Mouse (Mus musculus) MEL (cell line): ENCODE results near the gene Sec22b. TPM values are rescaled to one million over a fixed set of nuclear protein-coding genes. Genes with fewer than 3 reads are reported as not detected.

Source experiments
- DNase-seq: peaks from one replicate; pipeline ENCODE4 v3.0.0; 2011; ENCODE audit warnings: low read depth, low spot score
- H3K27ac ChIP-seq: 2 replicates; pipeline ENCODE4 v1.5.1; 2012; ENCODE audit warnings: low read depth, mild to moderate bottlenecking, control low read depth, low read length, moderate library complexity; ENCODE audit not compliant: control insufficient read depth
- H3K27me3 ChIP-seq, 2 experiments: fragments of 150-350 bp in 1 of 2; sonication (generic) in 1 of 2; 2 replicates each; pipeline ENCODE4 v1.6.1; 2012; ENCODE audit warnings: low read length in 2 of 2, mild to moderate bottlenecking in 2 of 2, improper control_type of control experiment in 1 of 2, moderate library complexity in 1 of 2; ENCODE audit not compliant: insufficient read depth in 2 of 2, control insufficient read depth in 1 of 2
- H3K36me3 ChIP-seq, 2 experiments: 2 replicates each; pipeline ENCODE4 v1.6.1; 2012 to 2014; ENCODE audit warnings: low read length in 2 of 2, improper control_type of control experiment in 1 of 2, inconsistent platforms in 1 of 2, mild to moderate bottlenecking in 1 of 2; ENCODE audit not compliant: insufficient read depth in 2 of 2, control insufficient read depth in 1 of 2
- H3K4me1 ChIP-seq, 2 experiments: fragments of 150-350 bp in 1 of 2; sonication (generic) in 1 of 2; 2 replicates each; pipeline ENCODE4 v1.6.1; 2012; ENCODE audit warnings: low read length in 2 of 2, improper control_type of control experiment in 1 of 2, mild to moderate bottlenecking in 1 of 2; ENCODE audit not compliant: insufficient read depth in 2 of 2, control insufficient read depth in 1 of 2
- H3K4me3 ChIP-seq, 2 experiments: fragments of 150-350 bp in 1 of 2; sonication (generic) in 1 of 2; 2 replicates each; pipeline ENCODE4 v1.5.1; 2012; ENCODE audit warnings: low read depth in 2 of 2, low read length in 2 of 2, mild to moderate bottlenecking in 2 of 2, moderate library complexity in 2 of 2, control low read depth in 1 of 2, improper control_type of control experiment in 1 of 2; ENCODE audit not compliant: control insufficient read depth in 1 of 2, insufficient read depth in 1 of 2
- H3K79me2 ChIP-seq: 2 replicates; pipeline ENCODE4 v1.6.1; 2012; ENCODE audit warnings: mild to moderate bottlenecking, low read length, moderate library complexity; ENCODE audit not compliant: control insufficient read depth, poor library complexity, insufficient read depth
- H3K9ac ChIP-seq: 2 replicates; pipeline ENCODE4 v1.6.1; 2012; ENCODE audit warnings: low read depth, mild to moderate bottlenecking, control low read depth, low read length, moderate library complexity; ENCODE audit not compliant: control insufficient read depth, poor library complexity, severe bottlenecking
- H3K9me3 ChIP-seq: fragments of 150-350 bp; sonication (generic); replicated peaks from 2 replicates; pipeline ENCODE4 v1.6.1; 2012; ENCODE audit warnings: mild to moderate bottlenecking, low read length, improper control_type of control experiment, moderate library complexity; ENCODE audit not compliant: insufficient read depth
- BHLHE40 ChIP-seq: IDR thresholded peaks from 2 replicates; pipeline ENCODE4 v1.6.1; 2012; ENCODE audit warnings: low read depth, mild to moderate bottlenecking, inconsistent platforms, low read length, improper control_type of control experiment, borderline replicate concordance
- CHD1 ChIP-seq: IDR thresholded peaks from 2 replicates; pipeline ENCODE4 v1.6.1; 2012; ENCODE audit warnings: low read depth, mild to moderate bottlenecking, inconsistent platforms, low read length, improper control_type of control experiment
- CHD2 ChIP-seq: IDR thresholded peaks from 2 replicates; pipeline ENCODE4 v1.6.1; 2011; ENCODE audit warnings: low read length, improper control_type of control experiment
- CTCF ChIP-seq, 3 experiments: IDR thresholded peaks in 2 of 3; conservative IDR thresholded peaks in 1 of 3; 2 replicates each; pipeline ENCODE4 v1.5.1; 2011 to 2012; ENCODE audit warnings: low read length in 3 of 3, low read depth in 2 of 3, mild to moderate bottlenecking in 2 of 3, improper control_type of control experiment in 1 of 3, inconsistent platforms in 1 of 3, mixed read lengths in 1 of 3, moderate library complexity in 1 of 3; ENCODE audit not compliant: control insufficient read depth in 1 of 3, insufficient read depth in 1 of 3, poor library complexity in 1 of 3, severe bottlenecking in 1 of 3
- E2F4 ChIP-seq: IDR thresholded peaks from 2 replicates; pipeline ENCODE4 v1.6.1; 2011; ENCODE audit warnings: low read depth, low read length, improper control_type of control experiment, borderline replicate concordance
- ELF1 ChIP-seq: IDR thresholded peaks from 2 replicates; pipeline ENCODE4 v1.6.1; 2014; ENCODE audit warnings: low read depth, mild to moderate bottlenecking, inconsistent platforms, low read length, improper control_type of control experiment, moderate library complexity
- EP300 ChIP-seq, 2 experiments: IDR thresholded peaks; 2 replicates each; pipeline ENCODE4 v1.6.1; 2011; ENCODE audit warnings: improper control_type of control experiment in 2 of 2, low read length in 2 of 2, low read depth in 1 of 2, mild to moderate bottlenecking in 1 of 2
- ETS1 ChIP-seq: IDR thresholded peaks from 2 replicates; pipeline ENCODE4 v1.6.1; 2012; ENCODE audit warnings: low read depth, mild to moderate bottlenecking, inconsistent platforms, low read length, improper control_type of control experiment, moderate library complexity
- GABPA ChIP-seq: IDR thresholded peaks from 2 replicates; pipeline ENCODE4 v1.6.1; 2012; ENCODE audit warnings: low read depth, mild to moderate bottlenecking, inconsistent platforms, low read length, improper control_type of control experiment, moderate library complexity
- GATA1 ChIP-seq: IDR thresholded peaks from 2 replicates; pipeline ENCODE4 v1.6.1; 2011; ENCODE audit warnings: low read depth, low read length, improper control_type of control experiment
- HCFC1 ChIP-seq: IDR thresholded peaks from 2 replicates; pipeline ENCODE4 v1.6.1; 2012; ENCODE audit warnings: low read depth, mild to moderate bottlenecking, inconsistent platforms, low read length, improper control_type of control experiment, moderate library complexity
- JUND ChIP-seq: IDR thresholded peaks from 2 replicates; pipeline ENCODE4 v1.6.1; 2011; ENCODE audit warnings: low read depth, mild to moderate bottlenecking, improper control_type of control experiment, low read length
- KAT2A ChIP-seq: conservative IDR thresholded peaks from 2 replicates; pipeline ENCODE4 v1.6.1; 2012; ENCODE audit warnings: low read depth, low read length, improper control_type of control experiment, inconsistent platforms
- MAFK ChIP-seq: IDR thresholded peaks from 2 replicates; pipeline ENCODE4 v1.6.1; 2011; ENCODE audit warnings: low read depth, mild to moderate bottlenecking, low read length, improper control_type of control experiment, borderline replicate concordance
- MAZ ChIP-seq: IDR thresholded peaks from 2 replicates; pipeline ENCODE4 v1.6.1; 2012; ENCODE audit warnings: low read depth, mild to moderate bottlenecking, inconsistent platforms, low read length, improper control_type of control experiment
- MEF2A ChIP-seq: IDR thresholded peaks from 2 replicates; pipeline ENCODE4 v1.6.1; 2014; ENCODE audit warnings: low read depth, mild to moderate bottlenecking, inconsistent platforms, low read length, improper control_type of control experiment; ENCODE audit not compliant: poor library complexity, insufficient replicate concordance, severe bottlenecking; ENCODE audit errors: extremely low read depth
- MXI1 ChIP-seq: IDR thresholded peaks from 2 replicates; pipeline ENCODE4 v1.6.1; 2011; ENCODE audit warnings: mild to moderate bottlenecking, low read depth, low read length, improper control_type of control experiment
- MYB ChIP-seq: IDR thresholded peaks from 2 replicates; pipeline ENCODE4 v1.6.1; 2011; ENCODE audit warnings: mild to moderate bottlenecking, low read depth, low read length, improper control_type of control experiment
- MYC ChIP-seq: IDR thresholded peaks from 2 replicates; pipeline ENCODE4 v1.6.1; 2011; ENCODE audit warnings: low read depth, mild to moderate bottlenecking, low read length, improper control_type of control experiment, moderate library complexity
- NELFE ChIP-seq: IDR thresholded peaks from 2 replicates; pipeline ENCODE4 v1.6.1; 2011; ENCODE audit warnings: low read depth, low read length, improper control_type of control experiment
- NRF1 ChIP-seq: IDR thresholded peaks from 2 replicates; pipeline ENCODE4 v1.6.1; 2014; ENCODE audit warnings: low read depth, mild to moderate bottlenecking, inconsistent platforms, low read length, improper control_type of control experiment, moderate library complexity; ENCODE audit not compliant: poor library complexity, insufficient read depth, severe bottlenecking
- POLR2A ChIP-seq, 2 experiments: IDR thresholded peaks; 2 replicates each; pipeline ENCODE4 v1.6.1; 2011 to 2012; ENCODE audit warnings: low read length in 2 of 2, mild to moderate bottlenecking in 2 of 2, control low read depth in 1 of 2, improper control_type of control experiment in 1 of 2, low read depth in 1 of 2, moderate library complexity in 1 of 2; ENCODE audit not compliant: control insufficient read depth in 1 of 2, insufficient read depth in 1 of 2, poor library complexity in 1 of 2
- POLR2AphosphoS2 ChIP-seq: IDR thresholded peaks from 2 replicates; pipeline ENCODE4 v1.6.1; 2011; ENCODE audit warnings: low read length, improper control_type of control experiment
- POLR2AphosphoS5 ChIP-seq: IDR thresholded peaks from 2 replicates; pipeline ENCODE4 v1.6.1; 2012; ENCODE audit warnings: low read depth, borderline replicate concordance, mild to moderate bottlenecking, inconsistent platforms, low read length, moderate library complexity, mixed read lengths
- RAD21 ChIP-seq: IDR thresholded peaks from 2 replicates; pipeline ENCODE4 v1.6.1; 2011; ENCODE audit warnings: mild to moderate bottlenecking, low read depth, low read length, improper control_type of control experiment
- RCOR1 ChIP-seq: IDR thresholded peaks from 2 replicates; pipeline ENCODE4 v1.6.1; 2012; ENCODE audit warnings: low read depth, mild to moderate bottlenecking, inconsistent platforms, low read length, improper control_type of control experiment
- SIN3A ChIP-seq: IDR thresholded peaks from 2 replicates; pipeline ENCODE4 v1.6.1; 2012; ENCODE audit warnings: low read length, improper control_type of control experiment, inconsistent platforms
- SMC3 ChIP-seq: IDR thresholded peaks from 2 replicates; pipeline ENCODE4 v1.6.1; 2011; ENCODE audit warnings: low read depth, low read length, improper control_type of control experiment
- TAL1 ChIP-seq: IDR thresholded peaks from 2 replicates; pipeline ENCODE4 v1.6.1; 2012; ENCODE audit warnings: mild to moderate bottlenecking, inconsistent platforms, low read length, moderate library complexity, mixed read lengths
- TBP ChIP-seq: IDR thresholded peaks from 2 replicates; pipeline ENCODE4 v1.8.0; 2011; ENCODE audit warnings: low read depth, low read length, improper control_type of control experiment
- TCF12 ChIP-seq: IDR thresholded peaks from 2 replicates; pipeline ENCODE4 v1.6.1; 2014; ENCODE audit warnings: low read depth, mild to moderate bottlenecking, inconsistent platforms, low read length, improper control_type of control experiment, moderate library complexity
- UBTF ChIP-seq: IDR thresholded peaks from 2 replicates; pipeline ENCODE4 v1.6.1; 2012; ENCODE audit warnings: low read depth, mild to moderate bottlenecking, inconsistent platforms, low read length, improper control_type of control experiment, moderate library complexity, borderline replicate concordance; ENCODE audit not compliant: insufficient read depth
- USF1 ChIP-seq: IDR thresholded peaks from 2 replicates; pipeline ENCODE4 v1.6.1; 2014; ENCODE audit warnings: low read depth, mild to moderate bottlenecking, inconsistent platforms, low read length, improper control_type of control experiment, moderate library complexity
- USF2 ChIP-seq, 2 experiments: IDR thresholded peaks; 2 replicates each; pipeline ENCODE4 v1.6.1; 2011 to 2012; ENCODE audit warnings: improper control_type of control experiment in 2 of 2, low read length in 2 of 2, borderline replicate concordance in 1 of 2, inconsistent platforms in 1 of 2, low read depth in 1 of 2, mild to moderate bottlenecking in 1 of 2; ENCODE audit not compliant: insufficient read depth in 1 of 2
- ZC3H11A ChIP-seq: IDR thresholded peaks from 2 replicates; pipeline ENCODE4 v1.6.1; 2012; ENCODE audit warnings: low read depth, mild to moderate bottlenecking, inconsistent platforms, low read length, improper control_type of control experiment
- ZKSCAN1 ChIP-seq: IDR thresholded peaks from 2 replicates; pipeline ENCODE4 v1.6.1; 2012; ENCODE audit warnings: low read depth, mild to moderate bottlenecking, inconsistent platforms, low read length, improper control_type of control experiment, moderate library complexity
- ZMIZ1 ChIP-seq: IDR thresholded peaks from 2 replicates; pipeline ENCODE4 v1.6.1; 2012; ENCODE audit warnings: low read depth, mild to moderate bottlenecking, inconsistent platforms, low read length, improper control_type of control experiment, moderate library complexity
- ZNF384 ChIP-seq: IDR thresholded peaks from 2 replicates; pipeline ENCODE4 v1.6.1; 2012; ENCODE audit warnings: low read depth, mild to moderate bottlenecking, inconsistent platforms, low read length, improper control_type of control experiment
- polyA plus RNA-seq, 2 experiments: library from polyadenylated mRNA; stranded (reverse) in 1 of 2; unstranded in 1 of 2; fragments of >175 nt in 1 of 2; fragments of >200 nt in 1 of 2; gene quantifications; 2 replicates each; pipeline versions ENCODE4 v1.2.1 to v1.2.4; 2012; ENCODE audit warnings: low replicate concordance in 2 of 2, low read depth in 1 of 2; ENCODE audit not compliant: insufficient read length in 2 of 2, insufficient read depth in 1 of 2, missing spikeins in 1 of 2
- total RNA-seq: library from RNA; depleted of rRNA; stranded (reverse); fragments of 300-350 nt; gene quantifications from 2 replicates; pipeline ENCODE4 v1.2.3, GENCODE M21; 2012

Gene Sec22b
- total and polyA plus RNA-seq, 3 experiments: 36.8 to 43.3 TPM; not detected in 1

DNA sequence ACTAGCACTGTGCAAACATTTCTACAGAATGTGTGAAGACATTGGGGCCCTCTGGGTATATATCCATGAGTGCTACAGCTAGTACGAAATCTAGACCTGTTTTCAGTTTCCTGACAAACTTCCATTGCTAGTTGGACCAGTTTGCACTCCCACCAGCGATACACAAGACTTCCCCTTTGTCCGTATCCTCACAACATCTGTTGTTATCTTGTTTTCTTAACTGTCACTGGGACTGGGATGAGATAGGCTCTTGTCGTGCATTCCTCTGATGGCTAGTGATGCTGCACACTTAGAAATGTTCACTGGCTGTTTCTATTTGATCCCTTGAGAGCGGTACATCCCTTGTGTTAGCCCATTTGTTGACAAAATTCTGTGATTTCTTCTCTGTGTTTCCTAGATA lies 49.0 kb downstream of the Sec22b start:
- Histone ChIP-seq H3K36me3 (peaks cover 0 to 21% of the 10 kb centered on the region in 2 experiments; a peak in 2 of 4 replicates), H3K4me3 (no peak overlapping the region), H3K79me2 (no peaks in the 10 kb centered on the region), H3K27me3 (no peaks in the 10 kb centered on the region), H3K9ac (no peak overlapping the region), H3K4me1 (peaks cover 17 to 24% of the 10 kb centered on the region in 2 experiments), H3K9me3 (no peaks in the 10 kb centered on the region), H3K27ac (no peak overlapping the region)
- DNase-seq: peak; percentile 58
- no peak for TF ChIP-seq MAZ
- no peak for TF ChIP-seq E2F4
- no peak for TF ChIP-seq POLR2A (IDR thresholded peaks at IDR 0.05; ENCODE audit: control insufficient read depth in 1 of 2, insufficient read depth in 1 of 2, low read depth in 1 of 2, low read length in 2 of 2, poor library complexity in 1 of 2)
- TF ChIP-seq SMC3: no peak
- no peak for TF ChIP-seq CHD1
- TF ChIP-seq JUND: no peak
- no peak for TF ChIP-seq ZMIZ1
- no peak for TF ChIP-seq CTCF (IDR thresholded peaks at IDR 0.05 in 2 of 3, conservative IDR thresholded peaks at IDR 0.05 in 1 of 3; ENCODE audit: control insufficient read depth in 1 of 3, insufficient read depth in 1 of 3, low read depth in 2 of 3, low read length in 3 of 3, poor library complexity in 1 of 3, severe bottlenecking in 1 of 3)
- TF ChIP-seq MAFK: no peak
- TF ChIP-seq ZNF384: no peak
- no peak for TF ChIP-seq POLR2AphosphoS5
- no peak for TF ChIP-seq CHD2
- TF ChIP-seq POLR2AphosphoS2: no peak
- TF ChIP-seq ELF1: no peak
- peak; percentile 47 for TF ChIP-seq TAL1
- TF ChIP-seq RCOR1: peak; percentile 51; the same call in 1 of the 2 replicates
- TF ChIP-seq MYC: 0 out of 2 replicates have a peak, but pooled peaks have one; percentile 20
- no peak for TF ChIP-seq GABPA
- no peak for TF ChIP-seq NRF1
- TF ChIP-seq BHLHE40: no peak
- peak; percentile 63; the same call in 1 of the 2 replicates for TF ChIP-seq ETS1
- TF ChIP-seq RAD21: no peak
- no peak for TF ChIP-seq UBTF
- TF ChIP-seq TBP: no peak
- TF ChIP-seq GATA1: peak; percentile 93
- TF ChIP-seq HCFC1: no peak
- no peak for TF ChIP-seq ZC3H11A
- TF ChIP-seq TCF12: peak; percentile 81
- no peak for TF ChIP-seq NELFE
- TF ChIP-seq EP300 (IDR thresholded peaks at IDR 0.05; ENCODE audit: low read depth in 1 of 2, low read length in 2 of 2): peak; percentile 87 to 89
- no peak for TF ChIP-seq USF2 (IDR thresholded peaks at IDR 0.05; ENCODE audit: borderline replicate concordance in 1 of 2, insufficient read depth in 1 of 2, low read depth in 1 of 2, low read length in 2 of 2)
- TF ChIP-seq KAT2A: no peak
- no peak for TF ChIP-seq MEF2A
- 0 out of 2 replicates have a peak, but pooled peaks have one; percentile 23 for TF ChIP-seq SIN3A
- peak; percentile 69 for TF ChIP-seq MYB
- TF ChIP-seq USF1: no peak
- TF ChIP-seq MXI1: no peak
- no peak for TF ChIP-seq ZKSCAN1
